Mouse (Mus musculus) ES-Bruce4 (cell line): ENCODE measurements around the gene Ugp2.

ENCODE experiments used
- CTCF ChIP-seq: IDR thresholded peaks from one replicate; pipeline ENCODE4 v1.8.1; 2011; ENCODE audit warnings: low read depth, low read length
- POLR2A ChIP-seq: IDR thresholded peaks from one replicate; pipeline ENCODE4 v1.8.1; 2011; ENCODE audit warnings: low read length; ENCODE audit not compliant: insufficient read depth

GRCm38 (mm10) chr11:21309516-21309915 lies 61.5 kb downstream of the Ugp2 start:
- TF ChIP-seq POLR2A, result no peak
- no peak for TF ChIP-seq CTCF
